Mouse (Mus musculus): ENCODE results near the gene Brix1.

- no peak for TF ChIP-seq CTCF (IDR thresholded peaks at IDR 0.05; ENCODE audit: extremely low read depth, insufficient read length, insufficient replicate concordance, low read depth, low read length)
- no peak for TF ChIP-seq POLR2A (IDR thresholded peaks at IDR 0.05; ENCODE audit: low read depth, low read length)
Measured at GRCm38 (mm10) chr15:10495944-10496343, 10.2 kb upstream of the Brix1 start.
